Mouse (Mus musculus): Measurements from ENCODE around the gene Irf8. TPM values are rescaled to one million over a fixed set of nuclear protein-coding genes. Genes with fewer than 3 reads are reported as not detected.

Gene Irf8
- total and polyA plus RNA-seq, 3 experiments: not detected

GRCm38 (mm10) chr8:120728488-120729160, 7.5 kb upstream of the Irf8 start:
- H3K36me3 ChIP-seq (ENCODE audit: control insufficient read depth in 1 of 2, insufficient read depth in 2 of 2, low read length in 2 of 2): no peaks in the 10 kb centered on the region
- no peaks in the 10 kb centered on the region for H3K27me3 ChIP-seq (ENCODE audit: control insufficient read depth in 1 of 2, insufficient read depth in 2 of 2, low read length in 2 of 2)
- TF ChIP-seq ZMIZ1 (IDR thresholded peaks at IDR 0.05; ENCODE audit: low read depth, low read length) (no peak), USF2 (IDR thresholded peaks at IDR 0.05; ENCODE audit: borderline replicate concordance in 1 of 2, insufficient read depth in 1 of 2, low read depth in 1 of 2, low read length in 2 of 2) (no peak), SIN3A (IDR thresholded peaks at IDR 0.05; ENCODE audit: low read length) (no peak), POLR2AphosphoS5 (IDR thresholded peaks at IDR 0.05; ENCODE audit: borderline replicate concordance, low read depth, low read length) (no peak), NRF1 (IDR thresholded peaks at IDR 0.05; ENCODE audit: insufficient read depth, low read depth, low read length, poor library complexity, severe bottlenecking) (no peak), MAX (IDR thresholded peaks at IDR 0.05; ENCODE audit: low read length) (no peak), MXI1 (IDR thresholded peaks at IDR 0.05; ENCODE audit: low read depth, low read length) (no peak), ZC3H11A (IDR thresholded peaks at IDR 0.05; ENCODE audit: low read depth, low read length) (no peak), POLR2A (IDR thresholded peaks at IDR 0.05; ENCODE audit: control insufficient read depth in 1 of 2, insufficient read depth in 1 of 2, low read depth in 1 of 2, low read length in 2 of 2, poor library complexity in 1 of 2) (no peak), TCF12 (IDR thresholded peaks at IDR 0.05; ENCODE audit: low read depth, low read length) (no peak), JUND (IDR thresholded peaks at IDR 0.05; ENCODE audit: low read depth, low read length) (no peak), KAT2A (conservative IDR thresholded peaks at IDR 0.05; ENCODE audit: low read depth, low read length) (no peak), E2F4 (IDR thresholded peaks at IDR 0.05; ENCODE audit: borderline replicate concordance, low read depth, low read length) (no peak), MAZ (IDR thresholded peaks at IDR 0.05; ENCODE audit: low read depth, low read length) (no peak)
- H3K9ac ChIP-seq (ENCODE audit: control insufficient read depth, low read depth, low read length, poor library complexity, severe bottlenecking): no peak overlapping the region
- no peaks in the 10 kb centered on the region for H3K4me1 ChIP-seq (ENCODE audit: control insufficient read depth in 1 of 2, insufficient read depth in 2 of 2, low read length in 2 of 2)
- no peaks in the 10 kb centered on the region for H3K9me3 ChIP-seq (replicated peaks; ENCODE audit: insufficient read depth, low read length)
- H3K27ac ChIP-seq (ENCODE audit: control insufficient read depth, low read depth, low read length): no peak overlapping the region
- no peak for DNase-seq (ENCODE audit: low read depth, low spot score)
- H3K4me3 ChIP-seq (ENCODE audit: control insufficient read depth in 1 of 2, insufficient read depth in 1 of 2, low read depth in 2 of 2, low read length in 2 of 2): no peak overlapping the region
- no peaks in the 10 kb centered on the region for H3K79me2 ChIP-seq (ENCODE audit: control insufficient read depth, insufficient read depth, low read length, poor library complexity)

- H3K27me3 ChIP-seq (ENCODE audit: control insufficient read depth in 1 of 2, insufficient read depth in 2 of 2, low read length in 2 of 2): no peaks in the 10 kb centered on the region
- TF ChIP-seq CTCF (IDR thresholded peaks at IDR 0.05 in 2 of 3, conservative IDR thresholded peaks at IDR 0.05 in 1 of 3; ENCODE audit: control insufficient read depth in 1 of 3, insufficient read depth in 1 of 3, low read depth in 2 of 3, low read length in 3 of 3, poor library complexity in 1 of 3, severe bottlenecking in 1 of 3): no peak
These were observed 4.6 kb upstream of the Irf8 start for GRCm38 (mm10) chr8:120731582-120731981.

More at GRCm38 (mm10) chr8:120731582-120731981, 4.6 kb upstream of the Irf8 start:
- no peak overlapping the region for H3K4me3 ChIP-seq (ENCODE audit: control insufficient read depth in 1 of 2, insufficient read depth in 1 of 2, low read depth in 2 of 2, low read length in 2 of 2)
- no peak for DNase-seq (ENCODE audit: low read depth, low spot score)
- no peaks in the 10 kb centered on the region for H3K4me1 ChIP-seq (ENCODE audit: control insufficient read depth in 1 of 2, insufficient read depth in 2 of 2, low read length in 2 of 2)
- no peak overlapping the region for H3K27ac ChIP-seq (ENCODE audit: control insufficient read depth, low read depth, low read length)
- no peaks in the 10 kb centered on the region for H3K79me2 ChIP-seq (ENCODE audit: control insufficient read depth, insufficient read depth, low read length, poor library complexity)
- H3K9ac ChIP-seq (ENCODE audit: control insufficient read depth, low read depth, low read length, poor library complexity, severe bottlenecking): no peak overlapping the region
- H3K9me3 ChIP-seq (replicated peaks; ENCODE audit: insufficient read depth, low read length): no peaks in the 10 kb centered on the region
- no peaks in the 10 kb centered on the region for H3K36me3 ChIP-seq (ENCODE audit: control insufficient read depth in 1 of 2, insufficient read depth in 2 of 2, low read length in 2 of 2)

Measured in MEL (cell line).